Mouse (Mus musculus) megakaryocyte, embryonic 14.5 days (primary cell): ENCODE results near the gene Tnip2.

ENCODE experiments used
- FLI1 ChIP-seq: IDR thresholded peaks from 2 replicates; pipeline ENCODE4 v1.6.1; 2012; ENCODE audit warnings: low read length, inconsistent platforms, mixed read lengths
- GATA1 ChIP-seq: IDR thresholded peaks from 3 replicates; pipeline ENCODE4 v1.6.1; 2012; ENCODE audit warnings: mixed read lengths, low read length, inconsistent platforms, borderline replicate concordance

DNA sequence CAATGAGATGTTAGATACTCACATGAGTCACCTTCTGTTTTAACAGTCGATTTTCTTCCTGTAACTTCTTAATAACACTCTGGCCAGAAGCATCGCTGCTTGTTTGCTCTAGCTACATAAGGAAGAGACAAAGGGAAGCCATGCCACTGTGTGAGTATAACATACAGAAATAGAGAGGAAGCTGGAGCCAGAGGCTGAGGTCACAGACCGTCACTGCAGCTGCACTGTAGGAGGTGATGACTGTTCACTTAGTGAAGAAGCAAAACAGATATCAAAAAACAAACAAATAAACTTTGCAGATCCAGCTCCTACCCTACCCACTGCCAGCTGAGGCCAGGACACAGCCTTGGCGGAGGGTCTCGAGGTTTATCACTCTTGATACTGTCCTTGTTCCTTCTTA lies 12.9 kb downstream of the Tnip2 start:
- TF ChIP-seq GATA1 (no peak), FLI1 (no peak)
